ENCODE assay signal across 8 mouse cellular contexts in genomic region chr15:83148801-83149195, GRCm38 (mm10). TPM values are rescaled to one million over a fixed set of nuclear protein-coding genes. Genes with fewer than 3 reads are reported as not detected.
DNase-seq lines count a peak whose midpoint lies in the region; ATAC-seq lines count a peak whose summit lies in the region.

No protein-coding gene starts in this region.

- ATAC-seq in kidney, embryonic 14.5 days (ENCODE audit: low FRiP score, low TSS enrichment), result peak; percentile 84
- no peak; the same call in 1 of the 2 replicates for ATAC-seq in megakaryocyte progenitor cell, adult 5-6 weeks (replicated peaks; ENCODE audit: poor library complexity)

- peaks cover 5% of the 10 kb centered on the region; the same call in 1 of the 2 replicates for H3K4me1 ChIP-seq in kidney, embryonic 14.5 days (ENCODE audit: control insufficient read depth, insufficient read depth, low read length)
- peaks cover 4% of the 10 kb centered on the region; the same call in 1 of the 2 replicates for H3K4me1 ChIP-seq in brown adipose tissue, adult 24 weeks (ENCODE audit: control insufficient read depth, insufficient read depth, insufficient read length, low read length)
- H3K4me1 ChIP-seq in hindbrain, embryonic 10.5 days (replicated peaks), result peaks cover 17% of the 10 kb centered on the region
- H3K4me1 ChIP-seq in megakaryocyte, embryonic 14.5 days, result peaks cover 77% of the 10 kb centered on the region

- peak overlapping the region; percentile 97 for H3K27ac ChIP-seq in kidney, embryonic 14.5 days (ENCODE audit: low read depth, low read length)
- H3K27ac ChIP-seq in brown adipose tissue, adult 24 weeks (replicated peaks; ENCODE audit: low read depth, low read length), result peak overlapping the region; percentile 98
- H3K27ac ChIP-seq in hindbrain, embryonic 10.5 days, result peak overlapping the region; percentile 99

- H3K4me2 ChIP-seq in kidney, embryonic 14.5 days (replicated peaks; ENCODE audit: low read depth, low read length), result peak overlapping the region; percentile 72

- no peaks in the 10 kb centered on the region for H3K9me3 ChIP-seq in kidney, embryonic 14.5 days (ENCODE audit: control insufficient read depth, low read length)
- H3K9me3 ChIP-seq in hindbrain, embryonic 10.5 days, result no peaks in the 10 kb centered on the region
- no peaks in the 10 kb centered on the region for H3K9me3 ChIP-seq in megakaryocyte, embryonic 14.5 days

- no peak for DNase-seq in kidney, adult 18-20 months
- DNase-seq in hindbrain, embryonic 10.5 days (ENCODE audit: low spot score), result no peak
- no peak for DNase-seq in thymus, postnatal 36 days
- DNase-seq in ovary, postnatal 36 days (ENCODE audit: low spot score), result no peak

- WGBS in kidney, embryonic 14.5 days, result under 1% methylated on average over 31 of the region's 41 CpGs
- WGBS in hindbrain, embryonic 10.5 days, result under 1% methylated on average over 31 of the region's 41 CpGs

- no peaks in the 10 kb centered on the region for H3K27me3 ChIP-seq in kidney, embryonic 14.5 days (ENCODE audit: control insufficient read depth, insufficient read depth, low read length)
- H3K27me3 ChIP-seq in hindbrain, embryonic 10.5 days (ENCODE audit: insufficient read depth, poor library complexity, severe bottlenecking), result no peaks in the 10 kb centered on the region
- H3K27me3 ChIP-seq in megakaryocyte, embryonic 14.5 days (replicated peaks), result no peaks in the 10 kb centered on the region

- peaks cover 32% of the 10 kb centered on the region for H3K36me3 ChIP-seq in kidney, embryonic 14.5 days (ENCODE audit: control insufficient read depth, insufficient read depth, low read length)
- H3K36me3 ChIP-seq in hindbrain, embryonic 10.5 days, result peaks cover 50% of the 10 kb centered on the region
- peaks cover 45% of the 10 kb centered on the region for H3K36me3 ChIP-seq in megakaryocyte, embryonic 14.5 days (replicated peaks; ENCODE audit: low read length)

- H3K9ac ChIP-seq in kidney, embryonic 14.5 days (ENCODE audit: low read depth, low read length), result peak overlapping the region; percentile 94

- peak overlapping the region; percentile 67 for H3K4me3 ChIP-seq in kidney, embryonic 14.5 days (ENCODE audit: low read length)
- H3K4me3 ChIP-seq in brown adipose tissue, adult 24 weeks (ENCODE audit: insufficient read depth, low read depth, low read length), result peak overlapping the region; percentile 99
- H3K4me3 ChIP-seq in hindbrain, embryonic 10.5 days, result peak overlapping the region; percentile 96
- peak overlapping the region; percentile 97 for H3K4me3 ChIP-seq in megakaryocyte, embryonic 14.5 days (replicated peaks)

RNA-seq across cellular contexts. Expression of gene Poldip3, which starts 0.4 kb away (rescaled TPM):
- 117 and 173 TPM in 2 replicates for polyA plus RNA-seq in kidney, embryonic 14.5 days (2014; fragmentation: Nextera tagmentation; extraction: Ambion mirVana)
- polyA plus RNA-seq in brown adipose tissue, adult 24 weeks (2012; ENCODE audit: insufficient read depth, insufficient read length, missing spikeins), result 14.0 and 18.5 TPM in 2 replicates
- 180 and 190 TPM in 2 replicates for polyA plus RNA-seq in hindbrain, embryonic 10.5 days (2016; fragmentation: Nextera tagmentation; extraction: Ambion mirVana)
- polyA plus RNA-seq in megakaryocyte, embryonic 14.5 days (2012; ENCODE audit: insufficient read depth, low replicate concordance), result 69.1 and 81.7 TPM in 2 replicates
- total RNA-seq in megakaryocyte progenitor cell, adult 5-6 weeks (2015), result 39.8 and 42.4 TPM in 2 replicates
- total RNA-seq in megakaryocyte progenitor cell, adult 5-6 weeks (2017), result 83.3 and 100 TPM in 2 replicates

RNA-seq across cellular contexts. Expression of gene Cyb5r3, which starts 23.6 kb away (rescaled TPM):
- polyA plus RNA-seq in kidney, embryonic 14.5 days (2014; fragmentation: Nextera tagmentation; extraction: Ambion mirVana), result 144 and 175 TPM in 2 replicates
- polyA plus RNA-seq in brown adipose tissue, adult 24 weeks (2012; ENCODE audit: insufficient read depth, insufficient read length, missing spikeins), result 84.4 and 166 TPM in 2 replicates
- polyA plus RNA-seq in hindbrain, embryonic 10.5 days (2016; fragmentation: Nextera tagmentation; extraction: Ambion mirVana), result 240 and 270 TPM in 2 replicates
- polyA plus RNA-seq in megakaryocyte, embryonic 14.5 days (2012; ENCODE audit: insufficient read depth, low replicate concordance), result 127 and 215 TPM in 2 replicates
- total RNA-seq in megakaryocyte progenitor cell, adult 5-6 weeks (2015), result 46.8 and 57.3 TPM in 2 replicates
- total RNA-seq in megakaryocyte progenitor cell, adult 5-6 weeks (2017), result 26.2 and 32.7 TPM in 2 replicates

RNA-seq across cellular contexts. Expression of gene Rrp7a, which starts 26.2 kb away (rescaled TPM):
- 50.2 and 50.4 TPM in 2 replicates for polyA plus RNA-seq in kidney, embryonic 14.5 days (2014; fragmentation: Nextera tagmentation; extraction: Ambion mirVana)
- 14.4 and 18.3 TPM in 2 replicates for polyA plus RNA-seq in brown adipose tissue, adult 24 weeks (2012; ENCODE audit: insufficient read depth, insufficient read length, missing spikeins)
- 85.3 and 85.4 TPM in 2 replicates for polyA plus RNA-seq in hindbrain, embryonic 10.5 days (2016; fragmentation: Nextera tagmentation; extraction: Ambion mirVana)
- polyA plus RNA-seq in megakaryocyte, embryonic 14.5 days (2012; ENCODE audit: insufficient read depth, low replicate concordance), result 23.5 and 59.4 TPM in 2 replicates
- 47.7 and 50.9 TPM in 2 replicates for total RNA-seq in megakaryocyte progenitor cell, adult 5-6 weeks (2015)
- total RNA-seq in megakaryocyte progenitor cell, adult 5-6 weeks (2017), result 56.3 and 69.6 TPM in 2 replicates

RNA-seq across cellular contexts. Expression of gene Serhl, which starts 59.5 kb away (rescaled TPM):
- polyA plus RNA-seq in kidney, embryonic 14.5 days (2014; fragmentation: Nextera tagmentation; extraction: Ambion mirVana), result 52.7 and 54.5 TPM in 2 replicates
- 64.9 and 91.7 TPM in 2 replicates for polyA plus RNA-seq in brown adipose tissue, adult 24 weeks (2012; ENCODE audit: insufficient read depth, insufficient read length, missing spikeins)
- 57.1 and 58.9 TPM in 2 replicates for polyA plus RNA-seq in hindbrain, embryonic 10.5 days (2016; fragmentation: Nextera tagmentation; extraction: Ambion mirVana)
- polyA plus RNA-seq in megakaryocyte, embryonic 14.5 days (2012; ENCODE audit: insufficient read depth, low replicate concordance), result 4.7 and 8.1 TPM in 2 replicates
- total RNA-seq in megakaryocyte progenitor cell, adult 5-6 weeks (2015), result 36.7 and 56.1 TPM in 2 replicates
- total RNA-seq in megakaryocyte progenitor cell, adult 5-6 weeks (2017), result 37.9 and 40.8 TPM in 2 replicates
